Mouse (Mus musculus) thymus, postnatal 10 days (tissue): ENCODE measurements around the gene Tm4sf5.
"Not testable (repeated sequence)": the region's sequence is repeated elsewhere in the genome, so short reads cannot be mapped to it uniquely, and the experiment has no call there.

Source experiments
- DNase-seq, 2 experiments: peaks; one replicate each; pipeline ENCODE4 v3.0.0; 2021; ENCODE audit warnings: low spot score in 2 of 2

The Tm4sf5 gene

GRCm38 (mm10) chr11:70509753-70510564 is 4.9 kb downstream of the Tm4sf5 start:
- peak; percentile 50 to 54 for DNase-seq

DNA sequence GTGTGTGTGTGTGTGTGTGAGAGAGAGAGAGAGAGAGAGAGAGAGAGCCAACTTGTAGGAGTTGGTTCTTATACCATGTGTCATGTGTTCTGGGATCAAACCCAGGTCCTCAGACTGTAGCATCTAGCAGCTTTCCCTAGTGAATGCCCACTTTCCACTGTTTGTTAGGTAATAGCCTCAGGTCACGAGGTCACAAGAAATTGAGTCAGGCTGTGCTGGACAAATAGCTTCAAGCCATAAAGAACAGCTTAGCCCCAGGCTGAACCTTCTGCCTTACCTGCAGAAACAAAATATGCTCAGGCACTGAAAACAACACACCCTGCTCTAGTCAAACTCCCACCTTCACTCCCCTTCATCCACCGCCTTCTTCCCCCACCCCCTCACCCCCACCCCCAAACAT is 6.2 kb downstream of the Tm4sf5 start:
- DNase-seq, result no peak

DNA sequence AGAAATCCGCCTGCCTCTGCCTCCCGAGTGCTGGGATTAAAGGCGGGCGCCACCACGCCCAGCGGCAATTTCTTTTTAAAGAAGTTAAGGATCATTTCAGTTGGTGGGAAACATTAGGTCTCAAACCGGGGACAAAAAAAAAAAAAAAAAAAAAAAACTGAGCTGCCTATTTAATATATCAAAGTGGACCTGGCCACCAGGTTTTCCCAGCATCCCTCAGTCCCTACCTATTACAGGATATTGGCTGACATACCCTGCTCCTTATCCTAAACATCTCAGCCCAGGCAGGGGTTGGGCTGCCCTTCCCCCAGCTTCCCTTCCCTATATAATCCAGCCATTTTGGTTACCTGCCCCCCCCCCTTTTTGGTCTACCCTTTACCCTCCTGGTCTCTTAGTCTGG is 6.8 kb downstream of the Tm4sf5 start:
- no peak for DNase-seq

GRCm38 (mm10) chr11:70512709-70513342 is 7.8 kb downstream of the Tm4sf5 start:
- DNase-seq, result no peak

- no peak for DNase-seq
Observed at GRCm38 (mm10) chr11:70513520-70513919, 8.5 kb downstream of the Tm4sf5 start.

- no peak for DNase-seq
Observed at GRCm38 (mm10) chr11:70514288-70514687, 9.2 kb downstream of the Tm4sf5 start, which contains the start of gene Vmo1. Gene Vmo1 (minus strand): TSS chr11:70514616.

GRCm38 (mm10) chr11:70516352-70516751 is 11.3 kb downstream of the Tm4sf5 start:
- DNase-seq, result peak in 1 of 2 experiments; percentile 37

- no peak for DNase-seq
Observed at GRCm38 (mm10) chr11:70518436-70518835, 13.4 kb downstream of the Tm4sf5 start.

DNA sequence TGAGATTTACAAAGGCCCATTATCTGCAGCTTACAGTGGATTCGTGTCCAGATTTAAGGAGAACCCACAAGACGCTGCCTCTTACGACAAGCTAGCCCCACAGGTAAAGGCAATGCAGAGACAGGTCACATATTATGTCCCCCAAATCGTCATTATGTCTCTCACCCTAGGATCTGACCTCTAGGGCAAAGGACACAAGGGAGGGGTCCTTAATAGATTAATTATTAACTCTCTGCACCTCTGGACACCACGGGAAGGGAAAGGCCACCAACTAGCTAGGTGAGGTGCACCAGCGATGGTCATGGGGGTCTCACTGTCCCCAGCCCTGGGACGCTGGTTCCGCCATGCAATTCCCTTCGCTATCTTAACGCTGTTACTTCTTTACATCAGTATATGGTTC is 13.9 kb downstream of the Tm4sf5 start, which contains the start of gene Gltpd2:
Gene Gltpd2, plus strand, starts transcription at position 274 of the 400 bp plus-strand sequence.
- DNase-seq, result no peak

DNA sequence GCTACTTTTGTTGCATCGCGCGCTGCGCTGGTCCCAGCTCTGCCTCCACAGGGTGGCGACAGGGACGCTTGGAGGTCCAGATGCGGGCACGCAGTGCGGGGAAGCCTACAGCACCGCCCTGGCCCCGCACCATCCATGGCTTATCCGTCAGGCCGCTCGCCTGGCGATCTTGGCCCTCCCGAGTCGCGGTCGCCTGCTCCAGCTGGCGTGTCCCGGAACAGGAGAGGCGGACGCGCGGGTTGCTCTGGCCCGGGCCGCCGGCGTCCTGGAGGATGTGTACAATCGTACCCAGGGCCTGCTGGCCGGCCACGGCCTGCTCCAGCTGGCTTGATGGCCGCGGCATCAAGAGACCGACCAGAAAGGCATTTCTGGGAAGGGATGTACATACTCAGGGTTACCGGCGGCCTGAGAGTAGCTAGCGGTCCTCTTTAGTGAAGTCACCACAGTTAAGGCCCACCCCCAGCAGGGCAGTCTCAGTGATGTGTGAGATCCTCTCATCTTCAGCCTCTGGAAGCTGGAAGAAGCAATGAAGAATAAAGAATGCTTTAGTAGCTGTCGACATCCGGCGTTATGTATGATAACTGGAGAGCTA is 15.2 kb downstream of the Tm4sf5 start:
- DNase-seq, result no peak

DNA sequence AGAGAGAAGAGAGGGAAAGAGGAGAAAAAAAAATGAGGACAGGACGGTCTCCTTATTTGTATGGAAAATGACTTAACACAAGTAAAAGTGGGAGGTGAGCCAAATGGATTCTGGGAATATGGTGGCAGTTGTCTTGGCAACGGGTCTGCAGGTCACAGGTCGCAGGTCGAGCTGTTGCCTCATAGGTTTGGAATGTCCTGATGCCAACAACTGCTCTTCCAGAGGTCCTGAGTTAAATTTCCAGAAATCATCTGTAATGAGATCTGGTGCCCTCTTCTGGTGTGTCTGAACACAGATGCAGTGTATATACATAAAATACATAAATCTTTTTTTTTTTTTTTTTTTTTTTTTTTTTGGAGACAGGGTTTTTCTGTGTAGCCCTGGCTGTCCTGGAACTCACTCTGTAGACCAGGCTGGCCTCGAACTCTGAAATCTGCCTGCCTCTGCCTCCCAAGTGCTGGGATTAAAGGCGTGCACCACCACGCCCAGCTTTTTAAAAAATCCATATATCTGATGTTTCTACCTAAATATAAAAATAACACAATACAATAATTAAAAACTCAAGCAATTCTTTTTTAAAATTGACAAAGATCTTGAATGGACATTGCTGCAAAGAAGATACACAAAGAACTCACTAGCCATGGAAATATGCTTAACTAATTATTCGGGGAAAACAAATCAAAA is 18.4 kb downstream of the Tm4sf5 start:
- DNase-seq, result not testable (repeated sequence)

DNA sequence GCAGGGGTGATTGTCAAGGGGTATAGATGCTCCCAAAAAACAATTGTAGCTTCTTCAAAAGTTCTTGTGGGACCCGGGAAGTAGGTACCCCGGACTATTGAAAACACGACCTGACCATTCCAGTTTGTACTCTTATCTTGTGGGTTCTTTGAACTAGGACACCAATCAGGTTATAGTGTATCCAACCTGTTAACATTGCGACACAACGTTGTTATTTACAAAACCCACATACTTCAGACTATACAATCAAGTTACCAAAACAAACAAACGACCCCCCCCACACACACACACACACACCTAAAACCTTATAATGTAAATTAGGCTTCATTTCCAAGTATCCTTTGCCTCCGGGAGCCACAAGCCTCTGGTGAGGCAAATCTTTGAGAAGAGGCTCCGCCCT is 19.7 kb downstream of the Tm4sf5 start:
- DNase-seq, result no peak

GRCm38 (mm10) chr11:70525184-70525678 is 20.2 kb downstream of the Tm4sf5 start, which contains the start of gene Psmb6:
Gene Psmb6 (plus strand): TSS chr11:70525367.
- DNase-seq, result peak; percentile 85 to 91

- no peak for DNase-seq
Observed at GRCm38 (mm10) chr11:70525726-70526125, 20.7 kb downstream of the Tm4sf5 start.

DNA sequence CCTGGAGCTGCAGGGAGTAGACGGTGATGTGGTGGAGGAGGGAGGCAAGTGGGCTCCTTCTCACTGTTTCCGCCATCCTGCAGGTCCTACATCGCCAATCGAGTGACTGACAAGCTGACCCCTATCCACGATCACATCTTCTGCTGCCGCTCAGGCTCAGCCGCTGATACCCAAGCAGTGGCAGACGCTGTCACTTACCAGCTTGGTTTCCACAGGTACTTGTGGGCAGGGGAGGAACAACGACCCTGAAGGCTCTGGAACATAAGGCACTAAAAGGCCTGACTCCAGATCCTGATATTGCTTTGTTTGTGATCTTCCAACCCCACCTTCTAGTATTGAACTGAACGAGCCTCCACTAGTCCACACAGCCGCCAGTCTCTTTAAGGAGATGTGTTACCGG is 21.2 kb downstream of the Tm4sf5 start:
- no peak for DNase-seq

GRCm38 (mm10) chr11:70528610-70529009 is 23.6 kb downstream of the Tm4sf5 start:
- DNase-seq, result no peak

DNA sequence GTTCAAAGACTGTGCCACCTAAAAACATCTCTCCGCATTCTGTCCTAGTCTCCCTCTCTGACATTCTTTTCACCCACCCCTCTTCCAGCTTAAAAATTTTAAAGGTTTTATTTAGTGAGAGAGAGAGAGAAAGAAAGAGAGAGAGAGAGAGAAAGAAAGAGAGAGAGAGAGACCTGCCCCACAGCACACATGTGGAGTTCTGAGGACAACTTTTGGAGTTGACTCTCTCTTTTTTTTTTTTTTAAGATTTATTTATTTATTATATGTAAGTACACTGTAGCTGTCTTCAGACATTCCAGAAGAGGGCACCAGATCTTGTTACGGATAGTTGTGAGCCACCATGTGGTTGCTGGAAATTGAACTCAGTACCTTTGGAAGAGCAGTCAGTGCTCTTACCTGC is 26.0 kb downstream of the Tm4sf5 start:
- not testable (repeated sequence) for DNase-seq

DNA sequence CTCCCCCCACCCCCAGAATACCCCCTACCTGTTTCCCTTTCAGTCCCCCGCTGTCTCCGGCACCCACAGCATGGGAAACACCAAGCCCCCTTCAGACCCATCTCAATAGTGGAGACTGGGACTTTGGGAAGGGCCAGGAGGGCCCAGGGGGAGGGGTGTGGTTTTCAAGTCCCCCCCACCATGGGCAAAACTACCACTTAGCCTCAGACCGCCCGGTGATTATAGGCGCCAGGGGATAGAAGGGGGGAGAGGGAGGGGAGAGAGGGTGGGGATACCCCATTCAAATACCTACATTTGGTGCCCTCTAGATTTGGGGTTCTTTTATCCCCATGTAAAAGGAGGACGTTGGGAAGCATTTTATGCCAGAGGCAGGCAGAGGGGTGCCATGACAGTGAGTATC is 27.8 kb downstream of the Tm4sf5 start, which contains the start of gene Gm40193:
Gene Gm40193, minus strand, starts transcription at position 101 of the 400 bp plus-strand sequence.
- DNase-seq, result no peak

DNA sequence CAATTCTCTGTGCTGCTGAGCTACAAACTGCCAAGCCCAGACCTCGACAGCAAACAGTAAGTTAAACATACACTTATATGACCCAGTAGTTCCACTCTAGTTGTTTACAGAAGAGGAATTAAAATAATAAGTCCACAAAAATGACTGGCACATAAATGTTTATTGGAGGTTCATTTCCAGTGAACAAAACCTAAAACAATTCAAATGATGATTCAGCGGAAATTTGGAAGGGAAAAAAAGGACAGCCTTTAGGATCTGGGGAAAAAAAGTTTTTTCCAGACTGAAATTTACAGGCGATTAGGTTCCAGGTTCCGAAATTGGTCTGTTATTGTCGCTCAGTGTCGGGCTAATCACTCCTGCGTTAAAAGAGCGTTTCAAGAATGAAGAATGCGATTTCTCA is 34.4 kb downstream of the Tm4sf5 start:
- no peak for DNase-seq

- peak; percentile 75 to 76 for DNase-seq
Observed at GRCm38 (mm10) chr11:70539877-70540587, 35.0 kb downstream of the Tm4sf5 start, which contains the start of gene Pld2. Gene Pld2 (plus strand): TSS chr11:70540064.

DNA sequence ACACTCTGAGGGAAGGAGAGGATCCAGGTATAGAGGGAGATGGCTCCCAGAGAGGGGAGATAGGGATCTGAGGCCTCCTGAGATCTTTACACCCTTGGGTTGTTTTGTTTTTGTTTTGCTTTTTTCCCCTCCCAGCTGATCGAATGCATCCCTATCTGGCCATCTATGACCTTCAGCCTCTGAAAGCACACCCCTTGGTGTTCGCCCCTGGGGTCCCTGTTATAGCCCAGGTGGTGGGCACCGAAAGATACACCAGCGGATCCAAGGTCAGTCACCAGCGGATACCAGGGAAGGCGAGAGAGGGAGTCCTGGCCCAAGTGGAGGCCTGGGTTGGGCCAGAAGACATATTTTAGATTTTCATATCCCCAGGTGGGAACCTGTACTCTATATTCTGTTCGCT is 35.9 kb downstream of the Tm4sf5 start:
- DNase-seq, result no peak
